Mouse (Mus musculus) thymus, postnatal 0 days (tissue): Measurements from ENCODE around the gene Atox1. TPM values are rescaled to one million over a fixed set of nuclear protein-coding genes. Genes with fewer than 3 reads are reported as not detected.
"Not testable (repeated sequence)": the region's sequence is repeated elsewhere in the genome, so short reads cannot be mapped to it uniquely, and the experiment has no call there.

Experiments
- DNase-seq: peaks from one replicate; pipeline ENCODE4 v3.0.0-alpha.2; 2015; ENCODE audit warnings: low spot score
- polyA plus RNA-seq: library from polyadenylated mRNA; unstranded; fragments of >200 nt; fragmentation: Nextera tagmentation; extraction: Ambion mirVana; gene quantifications from 2 replicates; pipeline ENCODE4 v1.2.1, GENCODE M21; 2015

Atox1 gene
- polyA plus RNA-seq, 1 experiment from 2014 or later = 452 TPM

GRCm38 (mm10) chr11:55453640-55454039, 7.4 kb downstream of the Atox1 start:
- no peak for DNase-seq

GRCm38 (mm10) chr11:55450311-55450710, 10.7 kb downstream of the Atox1 start:
- DNase-seq = no peak

- no peak for DNase-seq
These were observed 11.5 kb downstream of the Atox1 start for GRCm38 (mm10) chr11:55449531-55449930.

- peak; percentile 64 for DNase-seq
These were observed 14.5 kb downstream of the Atox1 start for GRCm38 (mm10) chr11:55446579-55446978.

GRCm38 (mm10) chr11:55444772-55445171, 16.3 kb downstream of the Atox1 start:
- DNase-seq = peak; percentile 55

- DNase-seq = no peak
These were observed 21.3 kb downstream of the Atox1 start for GRCm38 (mm10) chr11:55439718-55440117.

- DNase-seq = no peak
These were observed 23.0 kb downstream of the Atox1 start for GRCm38 (mm10) chr11:55438031-55438430.

GRCm38 (mm10) chr11:55436089-55436488, 24.9 kb downstream of the Atox1 start:
- no peak for DNase-seq

- DNase-seq = no peak
These were observed 28.1 kb downstream of the Atox1 start for GRCm38 (mm10) chr11:55432981-55433380.

- no peak for DNase-seq
These were observed 31.1 kb downstream of the Atox1 start for GRCm38 (mm10) chr11:55429973-55430372.

- DNase-seq = no peak
These were observed 32.6 kb downstream of the Atox1 start for GRCm38 (mm10) chr11:55428186-55429012.

GRCm38 (mm10) chr11:55424746-55425360, 36.2 kb downstream of the Atox1 start:
- no peak for DNase-seq

GRCm38 (mm10) chr11:55423756-55424155, 37.3 kb downstream of the Atox1 start:
- no peak for DNase-seq

- DNase-seq = no peak
These were observed 38.1 kb downstream of the Atox1 start, which contains the start of gene Sparc for GRCm38 (mm10) chr11:55422978-55423377. TSS of gene Sparc (minus strand) at chr11:55423183.

GRCm38 (mm10) chr11:55419678-55420307, 41.2 kb downstream of the Atox1 start:
- DNase-seq = no peak

GRCm38 (mm10) chr11:55419296-55419677, 41.8 kb downstream of the Atox1 start:
- DNase-seq = no peak

GRCm38 (mm10) chr11:55418704-55419061, 42.4 kb downstream of the Atox1 start:
- no peak for DNase-seq

- no peak for DNase-seq
These were observed 42.9 kb downstream of the Atox1 start for GRCm38 (mm10) chr11:55417898-55418703.

- no peak for DNase-seq
These were observed 44.3 kb downstream of the Atox1 start for GRCm38 (mm10) chr11:55416609-55417265.

GRCm38 (mm10) chr11:55415731-55416130, 45.3 kb downstream of the Atox1 start:
- DNase-seq = not testable (repeated sequence)
